Mouse (Mus musculus) forebrain, embryonic 12.5 days (tissue): ENCODE data around the gene Fdps. TPM values are rescaled to one million over a fixed set of nuclear protein-coding genes. Genes with fewer than 3 reads are reported as not detected.

Source experiments
- ATAC-seq: fragments of 200-750 bp; cut with Nextera tagmentation; 2 replicates; pipeline ENCODE4 v1.8.0; 2017; ENCODE audit warnings: moderate TSS enrichment; ENCODE audit not compliant: low FRiP score
- H3K27ac ChIP-seq: fragments of 300-500 bp; sonication (generic); 2 replicates; pipeline ENCODE4 v1.5.1; 2016; ENCODE audit warnings: mild to moderate bottlenecking
- H3K27me3 ChIP-seq: fragments of 300-500 bp; sonication (generic); 2 replicates; pipeline ENCODE4 v1.6.1; 2016; ENCODE audit warnings: mild to moderate bottlenecking
- H3K36me3 ChIP-seq: fragments of 300-500 bp; sonication (generic); replicated peaks from 2 replicates; pipeline ENCODE4 v1.6.1; 2016; ENCODE audit warnings: mild to moderate bottlenecking
- H3K4me1 ChIP-seq: fragments of 300-500 bp; sonication (generic); 2 replicates; pipeline ENCODE4 v1.6.1; 2016
- H3K4me2 ChIP-seq: fragments of 300-500 bp; sonication (generic); 2 replicates; pipeline ENCODE4 v1.6.1; 2016; ENCODE audit warnings: mild to moderate bottlenecking, moderate library complexity
- H3K4me3 ChIP-seq: fragments of 300-500 bp; sonication (generic); replicated peaks from 2 replicates; pipeline ENCODE4 v1.5.1; 2016; ENCODE audit warnings: mild to moderate bottlenecking
- H3K9ac ChIP-seq: fragments of 300-500 bp; sonication (generic); 2 replicates; pipeline ENCODE4 v1.6.1; 2016; ENCODE audit warnings: mild to moderate bottlenecking
- H3K9me3 ChIP-seq: fragments of 300-500 bp; sonication (generic); 2 replicates; pipeline ENCODE4 v1.6.1; 2016
- WGBS: fragments of 180-500 bp; shearing (Covaris S2); methylation state at CpG from one replicate; pipeline ENCODE4 v1.1.7; 2016; 5-methylcytosine and 5-hydroxymethylcytosine counted together
- polyA plus RNA-seq: library from polyadenylated mRNA; unstranded; fragments of >200 nt; fragmentation: Nextera tagmentation; extraction: Ambion mirVana; gene quantifications from 2 replicates; pipeline ENCODE4 v1.2.1, GENCODE M21; 2016

Fdps gene
- polyA plus RNA-seq: 292 and 322 TPM in 2 replicates

DNA sequence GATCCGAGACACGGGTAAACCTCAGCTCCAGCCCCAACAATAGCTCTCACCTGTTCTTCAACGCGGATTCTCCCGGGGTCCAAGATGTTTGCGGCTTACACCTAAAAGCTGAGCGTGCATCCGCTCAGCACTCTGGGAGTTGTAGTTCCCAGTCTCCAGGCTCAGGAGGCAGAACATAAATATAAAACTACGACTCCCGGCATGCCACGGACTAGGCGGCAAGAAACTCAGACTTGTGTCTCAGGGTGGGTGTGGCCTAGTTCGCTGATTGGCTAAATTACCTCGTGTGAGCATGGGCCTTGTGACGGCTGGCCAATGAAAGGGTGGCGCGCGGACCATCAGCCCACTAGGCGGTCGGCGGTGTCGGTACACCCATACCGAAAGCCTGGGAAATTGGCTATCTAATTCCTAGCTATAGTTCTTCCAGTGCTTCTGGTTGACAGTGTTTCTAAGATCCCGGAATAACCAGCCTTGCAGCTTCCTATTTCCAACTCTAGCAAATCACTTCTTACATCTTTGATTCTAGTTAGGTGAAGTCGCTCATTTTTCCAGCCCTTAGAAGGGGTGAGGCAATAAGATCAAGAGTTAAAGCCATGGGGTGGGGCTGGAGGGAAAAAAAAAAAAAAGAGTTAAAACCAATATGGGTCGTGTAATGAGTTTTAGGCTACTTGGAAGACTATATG is at the start of gene Fdps:
TSS of gene Fdps (minus strand) at position 148 of the 683 bp plus-strand sequence.
- Histone ChIP-seq H3K4me2 (peak within 1 kb of the TSS; percentile 89), H3K27ac (peak within 1 kb of the TSS; percentile 83), H3K4me3 (peak within 1 kb of the TSS; percentile 79), H3K4me1 (peaks cover 36% of the 10 kb centered on the region), H3K9ac (peak within 1 kb of the TSS; percentile 80), H3K9me3 (no peaks in the 10 kb centered on the region), H3K27me3 (no peaks in the 10 kb centered on the region), H3K36me3 (peaks cover 26% of the 10 kb centered on the region)
- under 1% methylated on average over 26 of the region's 26 CpGs for WGBS
- ATAC-seq: peak; percentile 100

DNA sequence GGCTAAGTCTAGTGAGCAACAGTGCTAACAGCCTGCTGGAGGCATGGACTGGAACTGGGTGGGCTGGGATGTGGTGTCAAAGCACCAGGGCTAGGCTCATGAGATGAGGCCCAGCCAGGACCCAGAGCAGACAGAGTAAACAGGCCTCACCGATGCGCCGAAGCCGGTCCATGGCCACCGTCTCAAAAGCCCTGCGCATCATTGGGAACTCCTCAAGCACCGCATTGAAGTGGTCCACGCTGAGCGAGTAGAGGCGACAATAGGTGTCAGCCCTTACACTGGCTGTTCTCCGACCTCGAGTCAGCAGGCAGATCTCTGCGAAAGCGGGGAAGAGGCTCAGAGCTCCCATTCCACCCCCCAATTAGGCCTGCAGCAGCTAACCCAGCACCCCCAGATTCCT is 46.8 kb upstream of the Fdps start:
- no peak for ATAC-seq
- no peak overlapping the region for H3K4me3 ChIP-seq
- peaks cover 9% of the 10 kb centered on the region; the same call in 1 of the 2 replicates for H3K36me3 ChIP-seq
- no peak overlapping the region; the same call in 1 of the 2 replicates for H3K27ac ChIP-seq
- peaks cover 47% of the 10 kb centered on the region for H3K27me3 ChIP-seq
- no peak overlapping the region for H3K4me2 ChIP-seq
- H3K4me1 ChIP-seq: peaks cover 16% of the 10 kb centered on the region
- WGBS: 66% methylated on average over 14 of the region's 14 CpGs
- H3K9me3 ChIP-seq: no peaks in the 10 kb centered on the region
- H3K9ac ChIP-seq: no peak overlapping the region

DNA sequence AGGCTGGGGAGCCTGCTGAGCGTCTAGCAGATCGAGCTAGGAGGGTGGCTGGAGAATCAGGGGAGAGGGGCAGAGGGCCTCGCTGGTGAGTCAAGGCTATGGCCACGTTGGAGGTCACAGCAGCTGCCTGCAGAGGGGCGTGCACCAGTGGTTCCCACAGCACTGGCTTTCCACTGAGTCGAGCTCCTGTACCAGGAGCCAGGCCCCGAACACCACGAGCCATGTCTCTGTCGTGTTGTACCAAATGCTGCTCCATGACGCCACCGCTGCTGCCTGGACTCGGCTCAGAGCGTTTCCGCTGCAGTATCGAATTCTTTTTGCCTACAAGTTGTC is 46.2 kb upstream of the Fdps start:
- no peak for ATAC-seq
- Histone ChIP-seq H3K4me2 (peak overlapping the region; percentile 21; the same call in 1 of the 2 replicates), H3K27me3 (peaks cover 47% of the 10 kb centered on the region), H3K4me1 (peaks cover 16% of the 10 kb centered on the region), H3K27ac (no peak overlapping the region), H3K9me3 (no peaks in the 10 kb centered on the region), H3K36me3 (peaks cover 9% of the 10 kb centered on the region; the same call in 1 of the 2 replicates), H3K9ac (no peak overlapping the region), H3K4me3 (no peak overlapping the region)
- 11% methylated on average over 15 of the region's 15 CpGs for WGBS

DNA sequence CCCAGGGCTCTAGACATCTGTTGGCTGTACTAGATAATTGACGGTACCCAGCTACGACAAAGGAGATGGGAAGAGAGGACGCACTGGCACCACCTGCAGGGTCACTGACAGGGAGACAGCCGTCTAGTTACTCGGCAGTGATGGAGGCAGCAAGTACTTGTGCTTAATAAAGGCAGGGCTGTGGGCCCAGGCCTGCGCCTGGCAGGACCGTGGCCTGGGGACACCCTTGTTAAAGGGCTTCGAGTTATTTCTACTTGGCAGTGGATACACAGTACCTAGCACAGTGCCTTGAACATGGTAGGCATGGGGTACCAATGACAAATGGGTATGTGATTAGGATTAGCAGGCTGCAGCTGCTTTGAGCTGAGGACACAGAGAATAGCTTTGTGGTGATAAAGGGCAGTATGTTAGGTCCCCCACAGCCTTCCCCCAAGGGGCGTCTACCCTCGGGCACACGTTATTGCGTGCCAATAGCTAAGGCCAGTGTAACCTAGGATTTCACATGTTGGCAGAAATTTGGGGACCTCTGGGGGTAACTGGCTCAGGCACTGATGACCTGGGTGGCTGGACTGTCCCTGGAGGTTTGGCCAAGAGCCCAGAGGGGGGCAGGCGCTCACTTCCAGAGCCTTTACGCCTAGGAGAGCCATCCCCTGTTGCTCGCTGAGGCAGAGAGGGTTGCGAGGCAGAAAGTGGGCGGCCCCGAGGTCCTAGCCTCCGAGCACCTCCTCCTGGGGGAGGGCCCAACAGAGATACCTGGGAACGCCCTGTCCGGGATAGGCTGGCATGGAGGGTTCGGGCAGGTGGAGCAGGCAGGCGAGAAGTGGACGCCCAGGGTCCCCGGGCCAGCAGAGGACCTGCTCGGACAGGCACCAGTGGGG is 45.6 kb upstream of the Fdps start:
- Histone ChIP-seq H3K4me3 (no peak overlapping the region), H3K27ac (no peak overlapping the region)

DNA sequence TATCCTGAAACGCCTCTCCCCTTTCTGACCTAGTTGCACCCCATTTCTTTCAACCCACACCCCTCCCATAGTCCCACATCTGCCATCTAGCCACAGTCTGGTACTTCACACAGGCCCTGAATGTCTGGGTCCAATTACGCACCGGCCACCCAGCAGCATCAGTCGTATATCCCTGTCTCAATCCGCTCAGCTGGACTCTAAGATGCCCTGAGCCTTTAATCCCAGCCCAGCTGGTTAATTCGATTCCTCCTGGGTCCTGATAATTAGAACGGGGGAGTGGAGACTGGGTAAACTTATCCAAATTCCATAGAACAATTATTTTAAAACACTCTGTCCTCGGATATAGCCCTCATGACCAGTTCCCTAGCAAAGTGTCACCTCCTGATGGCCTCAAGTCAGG is 43.8 kb upstream of the Fdps start:
- 0 out of 2 replicates have a peak, but pooled peaks cover 3% of the 10 kb centered on the region for H3K36me3 ChIP-seq
- H3K4me2 ChIP-seq: no peak overlapping the region
- no peak overlapping the region for H3K4me3 ChIP-seq
- peaks cover 16% of the 10 kb centered on the region for H3K4me1 ChIP-seq
- H3K9me3 ChIP-seq: no peaks in the 10 kb centered on the region
- no peak overlapping the region; the same call in 1 of the 2 replicates for H3K9ac ChIP-seq
- peaks cover 41% of the 10 kb centered on the region for H3K27me3 ChIP-seq
- H3K27ac ChIP-seq: no peak overlapping the region
- WGBS: 21% methylated on average over 8 of the region's 8 CpGs
- ATAC-seq: no peak

More for the DNA sequence above, 45.6 kb upstream of the Fdps start:
- WGBS: 24% methylated on average over 26 of the region's 26 CpGs
- Histone ChIP-seq H3K4me1 (peaks cover 16% of the 10 kb centered on the region), H3K36me3 (peaks cover 9% of the 10 kb centered on the region; the same call in 1 of the 2 replicates), H3K9ac (no peak overlapping the region), H3K4me2 (peak overlapping the region; percentile 21; the same call in 1 of the 2 replicates), H3K27me3 (peaks cover 47% of the 10 kb centered on the region), H3K9me3 (no peaks in the 10 kb centered on the region)
- ATAC-seq: no peak

DNA sequence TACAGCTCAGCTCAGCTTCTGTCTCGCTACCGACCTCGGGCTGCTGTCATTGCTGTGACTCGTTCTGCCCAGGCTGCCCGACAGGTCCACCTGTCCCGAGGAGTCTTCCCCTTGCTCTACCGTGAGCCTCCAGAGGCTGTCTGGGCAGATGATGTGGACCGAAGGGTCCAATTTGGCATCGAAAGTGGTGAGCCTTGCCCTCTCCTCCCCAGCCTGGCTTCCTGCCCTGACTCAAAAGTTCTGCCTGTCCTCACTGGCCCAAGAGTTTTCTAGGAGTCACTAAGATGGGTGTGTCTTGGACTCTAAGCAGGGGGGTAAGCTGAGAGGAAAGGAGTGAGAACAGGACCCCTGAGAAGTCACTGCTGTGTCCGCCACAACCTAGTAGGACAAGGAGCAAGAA is 43.1 kb upstream of the Fdps start:
- no peak overlapping the region for H3K4me3 ChIP-seq
- peaks cover 34% of the 10 kb centered on the region for H3K27me3 ChIP-seq
- WGBS: 87% methylated on average over 10 of the region's 10 CpGs
- H3K4me1 ChIP-seq: peaks cover 16% of the 10 kb centered on the region
- H3K4me2 ChIP-seq: no peak overlapping the region
- no peak overlapping the region for H3K9ac ChIP-seq
- no peak overlapping the region for H3K27ac ChIP-seq
- 0 out of 2 replicates have a peak, but pooled peaks cover 3% of the 10 kb centered on the region for H3K36me3 ChIP-seq
- no peaks in the 10 kb centered on the region for H3K9me3 ChIP-seq
- ATAC-seq: no peak

DNA sequence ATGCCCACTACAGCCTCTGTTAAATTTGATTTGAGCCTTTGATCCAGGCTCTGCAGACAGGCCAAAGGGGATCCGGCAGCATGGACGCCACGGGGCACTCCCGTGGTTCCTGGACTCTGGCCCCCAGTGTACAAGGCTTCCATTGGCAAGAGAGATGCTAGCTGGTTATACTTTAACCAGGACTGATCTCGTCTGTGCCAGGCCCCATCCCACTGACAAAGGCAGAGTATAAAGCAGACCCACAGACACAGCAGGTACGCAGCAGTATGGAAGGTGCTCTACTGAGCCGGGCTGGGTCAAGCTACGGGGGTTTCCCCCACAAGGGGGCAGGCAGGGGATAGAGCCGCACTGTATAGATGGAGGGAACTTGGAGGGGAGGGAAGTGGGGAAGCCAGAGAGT is 34.6 kb upstream of the Fdps start:
- no peak overlapping the region for H3K4me3 ChIP-seq
- H3K27ac ChIP-seq: no peak overlapping the region
- no peaks in the 10 kb centered on the region for H3K9me3 ChIP-seq
- H3K36me3 ChIP-seq: no peaks in the 10 kb centered on the region
- no peak for ATAC-seq
- 47% methylated on average over 9 of the region's 9 CpGs for WGBS
- H3K9ac ChIP-seq: no peak overlapping the region
- H3K27me3 ChIP-seq: peaks cover 8% of the 10 kb centered on the region
- H3K4me2 ChIP-seq: no peak overlapping the region
- H3K4me1 ChIP-seq: peaks cover 7% of the 10 kb centered on the region

DNA sequence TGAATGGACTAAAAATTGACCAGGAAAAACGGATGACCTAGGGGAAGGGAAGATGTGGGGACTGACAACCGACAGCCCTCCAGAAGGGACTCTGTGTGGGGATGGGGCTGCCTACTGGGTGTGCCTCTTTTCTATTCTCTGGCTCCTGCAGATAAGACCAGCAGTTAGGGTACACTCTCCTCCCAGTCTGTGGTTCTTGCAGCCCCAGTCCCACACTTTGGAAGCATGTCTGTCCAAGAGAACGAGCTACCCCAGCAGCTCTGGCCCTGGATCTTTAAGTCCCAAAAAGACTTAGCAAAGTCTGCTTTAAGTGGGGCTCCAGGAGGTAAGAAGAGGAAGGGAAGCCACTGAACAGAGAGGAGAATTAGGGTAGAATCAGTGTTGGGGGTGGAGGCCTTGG is 34.2 kb upstream of the Fdps start, which contains the start of gene Pklr:
TSS of gene Pklr (plus strand) at position 185 of the 400 bp plus-strand sequence.
- no peak within 1 kb of the TSS for H3K9ac ChIP-seq
- 53% methylated on average over 3 of the region's 3 CpGs for WGBS
- peaks cover 8% of the 10 kb centered on the region for H3K27me3 ChIP-seq
- no peak within 1 kb of the TSS for H3K4me2 ChIP-seq
- no peak within 1 kb of the TSS for H3K4me3 ChIP-seq
- no peak within 1 kb of the TSS for H3K27ac ChIP-seq
- H3K4me1 ChIP-seq: peaks cover 7% of the 10 kb centered on the region
- no peak for ATAC-seq
- no peaks in the 10 kb centered on the region for H3K36me3 ChIP-seq
- no peaks in the 10 kb centered on the region for H3K9me3 ChIP-seq

DNA sequence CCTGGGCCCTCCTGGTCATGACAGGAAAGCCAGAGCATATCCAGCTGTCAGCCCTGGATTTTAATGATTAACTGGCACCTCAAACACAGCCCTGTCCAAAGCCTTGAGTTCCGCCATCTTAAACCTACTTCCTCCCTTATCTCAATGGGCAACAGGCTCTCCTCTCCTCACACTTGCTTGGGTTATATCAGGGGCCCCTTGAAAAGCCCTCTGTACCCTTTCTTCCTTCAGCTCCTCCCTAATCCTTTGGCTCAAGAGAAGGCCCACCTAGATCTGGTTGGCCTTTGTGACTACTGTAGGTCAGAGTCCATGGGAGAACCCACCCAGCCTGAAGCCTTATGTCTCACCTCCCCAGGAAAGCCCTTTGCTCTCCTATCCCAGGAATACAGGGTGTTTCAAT is 32.0 kb upstream of the Fdps start:
- H3K27me3 ChIP-seq: peaks cover 8% of the 10 kb centered on the region
- H3K9me3 ChIP-seq: no peaks in the 10 kb centered on the region
- 90% methylated on average over 1 of the region's 1 CpGs for WGBS

DNA sequence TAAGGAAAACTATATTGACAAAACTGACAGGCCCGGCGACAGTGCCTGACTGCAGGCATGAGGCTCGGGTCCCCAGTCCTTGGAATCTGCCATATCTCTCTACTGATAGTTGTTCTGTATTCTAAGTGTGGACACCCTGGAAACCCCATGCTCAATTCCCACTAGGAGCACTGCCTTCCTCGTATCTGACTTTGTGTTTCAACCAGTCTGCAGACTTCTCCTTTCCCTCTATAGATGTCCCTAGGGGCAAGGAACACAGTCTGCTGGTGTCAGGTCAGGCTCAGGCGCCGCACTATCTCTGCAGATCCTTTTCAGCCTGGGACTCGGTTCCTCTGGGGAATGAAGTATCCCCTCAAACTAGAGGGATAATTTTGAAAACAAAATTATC is 31.3 kb upstream of the Fdps start:
- Histone ChIP-seq H3K27ac (no peak overlapping the region), H3K4me1 (peaks cover 7% of the 10 kb centered on the region), H3K4me2 (no peak overlapping the region), H3K36me3 (no peaks in the 10 kb centered on the region), H3K9ac (no peak overlapping the region), H3K9me3 (no peaks in the 10 kb centered on the region), H3K27me3 (peaks cover 8% of the 10 kb centered on the region), H3K4me3 (no peak overlapping the region)
- WGBS: 80% methylated on average over 7 of the region's 7 CpGs
- ATAC-seq: no peak

More for the DNA sequence above, 32.0 kb upstream of the Fdps start:
- no peak overlapping the region for H3K9ac ChIP-seq
- no peak overlapping the region for H3K4me3 ChIP-seq
- peaks cover 7% of the 10 kb centered on the region for H3K4me1 ChIP-seq
- no peak overlapping the region for H3K4me2 ChIP-seq
- H3K36me3 ChIP-seq: no peaks in the 10 kb centered on the region
- ATAC-seq: no peak
- H3K27ac ChIP-seq: no peak overlapping the region

DNA sequence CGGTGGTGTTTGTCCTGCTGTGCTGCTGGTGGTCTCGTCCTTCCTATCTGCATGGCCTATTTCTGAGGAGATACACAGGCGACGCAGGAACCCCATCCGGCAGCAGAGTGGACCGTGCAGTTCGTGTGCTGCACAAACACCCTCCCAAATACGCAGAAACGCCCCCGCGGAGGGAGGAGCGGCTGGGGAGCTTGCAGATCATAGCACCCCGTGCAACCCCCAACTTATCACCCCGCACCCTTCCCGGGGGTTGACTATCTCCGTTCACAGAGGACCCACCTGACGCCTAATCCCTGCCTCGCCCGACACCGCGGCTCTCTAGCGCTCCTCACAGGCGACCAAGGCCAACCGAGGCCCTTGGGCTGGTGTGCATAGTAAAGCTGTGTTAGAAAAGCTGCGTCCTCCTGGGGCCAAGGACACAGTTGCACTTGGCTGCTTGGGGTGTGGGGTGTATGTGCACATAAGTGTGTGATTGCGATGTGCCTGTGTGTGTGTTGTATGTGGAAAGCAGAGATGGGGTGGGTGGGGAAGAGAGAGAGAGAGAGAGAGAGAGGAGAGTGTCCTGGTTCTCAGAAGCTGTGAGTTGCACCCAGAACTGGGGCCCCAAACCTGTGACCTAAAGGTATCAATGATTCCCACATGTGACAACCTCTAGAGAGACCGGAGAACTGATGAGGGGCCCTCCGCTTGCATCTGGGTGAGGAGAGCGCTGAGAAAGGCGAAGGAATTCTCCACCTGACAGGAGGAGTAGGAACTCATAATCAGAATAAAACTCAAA is 30.7 kb upstream of the Fdps start:
- Histone ChIP-seq H3K27ac (no peak overlapping the region), H3K4me3 (peak overlapping the region; percentile 31), H3K9ac (peak overlapping the region; percentile 54), H3K36me3 (no peaks in the 10 kb centered on the region), H3K9me3 (no peaks in the 10 kb centered on the region), H3K27me3 (peaks cover 8% of the 10 kb centered on the region), H3K4me1 (peaks cover 7% of the 10 kb centered on the region), H3K4me2 (peak overlapping the region; percentile 59)
- 15% methylated on average over 30 of the region's 30 CpGs for WGBS
- ATAC-seq: peak; percentile 51; the same call in 1 of the 2 replicates

DNA sequence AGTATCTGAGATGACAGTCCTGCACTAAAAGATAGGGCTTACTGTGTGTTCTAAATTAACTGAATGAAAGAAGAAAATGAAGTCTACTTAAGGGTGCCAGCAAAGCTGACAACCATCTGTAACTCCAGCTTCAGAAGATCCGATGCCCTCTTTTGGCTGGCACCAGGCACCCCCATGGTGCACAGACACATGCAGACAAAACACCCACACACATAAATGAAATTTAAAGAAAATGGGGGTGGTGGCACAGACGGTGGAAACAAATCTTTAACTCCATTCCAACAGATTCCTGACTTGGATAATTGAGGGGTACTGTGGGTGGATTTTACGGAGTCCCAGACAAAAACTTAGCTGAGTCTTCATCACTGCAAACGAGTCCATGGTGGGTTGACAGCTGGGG is 30.1 kb upstream of the Fdps start:
- H3K27me3 ChIP-seq: peaks cover 8% of the 10 kb centered on the region
- H3K4me1 ChIP-seq: peaks cover 7% of the 10 kb centered on the region
- no peaks in the 10 kb centered on the region for H3K36me3 ChIP-seq
- H3K9me3 ChIP-seq: no peaks in the 10 kb centered on the region
- WGBS: 44% methylated on average over 4 of the region's 4 CpGs
- no peak for ATAC-seq
- H3K27ac ChIP-seq: no peak overlapping the region
- peak overlapping the region; percentile 31; the same call in 1 of the 2 replicates for H3K4me3 ChIP-seq
- peak overlapping the region; percentile 54 for H3K9ac ChIP-seq
- H3K4me2 ChIP-seq: peak overlapping the region; percentile 59
